Mouse (Mus musculus) heart, adult 2 months (tissue): ENCODE measurements around the gene Vamp4. TPM values are rescaled to one million over a fixed set of nuclear protein-coding genes. Genes with fewer than 3 reads are reported as not detected.

Experiments
- DNase-seq, 2 experiments: peaks; one replicate each; pipeline ENCODE4 v3.0.0; 2021
- H3K27ac ChIP-seq: fragments of 200-600 bp; 2 replicates; pipeline ENCODE4 v1.8.1; 2022
- H3K27me3 ChIP-seq: fragments of 200-500 bp; 2 replicates; pipeline ENCODE4 v1.6.1; 2012; ENCODE audit warnings: mild to moderate bottlenecking, low read length, inconsistent platforms, mixed read lengths; ENCODE audit not compliant: control insufficient read depth, insufficient read depth
- H3K36me3 ChIP-seq: fragments of 200-500 bp; 2 replicates; pipeline ENCODE4 v1.6.1; 2012; ENCODE audit warnings: low read length, inconsistent platforms; ENCODE audit not compliant: control insufficient read depth, insufficient read depth
- H3K4me1 ChIP-seq: fragments of 200-500 bp; 2 replicates; pipeline ENCODE4 v1.6.1; 2011; ENCODE audit warnings: low read length; ENCODE audit not compliant: control insufficient read depth, insufficient read depth
- H3K4me3 ChIP-seq: fragments of 200-600 bp; 2 replicates; pipeline ENCODE4 v1.8.1; 2022
- H3K79me2 ChIP-seq: fragments of 200-500 bp; replicated peaks from 2 replicates; pipeline ENCODE4 v1.6.1; 2012; ENCODE audit warnings: mild to moderate bottlenecking, inconsistent platforms, low read length, moderate library complexity, mixed read lengths; ENCODE audit not compliant: control insufficient read depth, insufficient read depth
- H3K9ac ChIP-seq: fragments of 200-500 bp; 2 replicates; pipeline ENCODE4 v1.6.1; 2012; ENCODE audit warnings: low read depth, mild to moderate bottlenecking, control low read depth, inconsistent platforms, low read length, mixed read lengths
- CTCF ChIP-seq: fragments of 200-600 bp; IDR thresholded peaks from 2 replicates; pipeline ENCODE4 v1.8.1; 2022; ENCODE audit warnings: antibody characterized with exemption, mild to moderate bottlenecking, moderate library complexity
- EP300 ChIP-seq: fragments of 200-500 bp; IDR thresholded peaks from 2 replicates; pipeline ENCODE4 v1.6.1; 2011; ENCODE audit warnings: low read depth, low read length, control low read depth; ENCODE audit not compliant: insufficient read depth
- POLR2A ChIP-seq: fragments of 200-500 bp; IDR thresholded peaks from 2 replicates; pipeline ENCODE4 v1.6.1; 2011; ENCODE audit warnings: mild to moderate bottlenecking, low read depth, low read length, control low read depth; ENCODE audit not compliant: insufficient read depth
- WGBS: fragments of 180-500 bp; shearing (Covaris S2); methylation state at CpG from one replicate; pipeline ENCODE4 v1.1.7; 2018; 5-methylcytosine and 5-hydroxymethylcytosine counted together
- intact Hi-C: fragments of 180-260 bp; cut with DNase I; formaldehyde crosslinking; loops from one replicate; pipeline ENCODE4 v1.15.1; 2025
- polyA plus RNA-seq: library from polyadenylated mRNA; depleted of rRNA; stranded (reverse); fragments of >200 nt; gene quantifications from 2 replicates; pipeline ENCODE4 v1.2.3, GENCODE M21; 2012
- total RNA-seq, 2 experiments: library from RNA; stranded (reverse); gene quantifications; 2 replicates each; pipeline ENCODE4 v1.2.3; 2021

Gene Vamp4
- total and polyA plus RNA-seq, 3 experiments, result 6.8 to 23.1 (median 22.5) TPM

DNA sequence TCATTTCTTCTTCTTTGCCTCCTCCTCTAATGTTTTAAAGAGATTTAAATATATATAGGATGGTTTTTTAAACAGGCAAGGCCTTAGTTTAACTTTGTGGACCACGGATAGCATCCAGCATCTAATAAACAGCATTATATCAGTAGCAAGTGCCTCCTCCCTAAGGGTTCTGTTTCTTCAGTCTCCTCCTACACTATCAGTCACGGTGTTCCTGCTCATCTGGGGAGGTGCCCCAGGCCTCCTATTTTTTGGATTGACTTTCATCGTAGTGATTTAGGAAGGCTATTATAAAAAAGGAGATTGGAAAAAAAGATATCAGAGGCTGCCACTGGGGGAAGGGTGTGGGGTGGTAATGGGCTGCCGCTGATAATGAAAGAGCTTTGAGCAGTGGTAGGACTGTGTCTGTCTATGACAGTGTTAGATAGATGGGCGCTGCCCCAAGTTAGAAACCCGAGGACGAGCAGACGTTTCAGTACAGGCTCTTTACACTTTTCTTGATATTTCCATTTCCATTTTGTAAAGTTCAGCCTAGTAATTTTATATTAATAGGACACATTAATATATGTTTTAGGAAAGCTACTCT is 20.2 kb downstream of the Vamp4 start:
- no peaks in the 10 kb centered on the region for H3K79me2 ChIP-seq
- no peak overlapping the region for H3K4me3 ChIP-seq
- no peaks in the 10 kb centered on the region for H3K36me3 ChIP-seq
- WGBS, result 69% methylated on average over 8 of the region's 8 CpGs
- intact Hi-C loops, result no loop called here
- H3K27ac ChIP-seq, result no peak overlapping the region
- no peak for DNase-seq
- no peaks in the 10 kb centered on the region; the same call in 1 of the 2 replicates for H3K4me1 ChIP-seq
- TF ChIP-seq CTCF (no peak), EP300 (no peak), POLR2A (no peak)
- H3K27me3 ChIP-seq, result no peaks in the 10 kb centered on the region
- no peak overlapping the region for H3K9ac ChIP-seq

DNA sequence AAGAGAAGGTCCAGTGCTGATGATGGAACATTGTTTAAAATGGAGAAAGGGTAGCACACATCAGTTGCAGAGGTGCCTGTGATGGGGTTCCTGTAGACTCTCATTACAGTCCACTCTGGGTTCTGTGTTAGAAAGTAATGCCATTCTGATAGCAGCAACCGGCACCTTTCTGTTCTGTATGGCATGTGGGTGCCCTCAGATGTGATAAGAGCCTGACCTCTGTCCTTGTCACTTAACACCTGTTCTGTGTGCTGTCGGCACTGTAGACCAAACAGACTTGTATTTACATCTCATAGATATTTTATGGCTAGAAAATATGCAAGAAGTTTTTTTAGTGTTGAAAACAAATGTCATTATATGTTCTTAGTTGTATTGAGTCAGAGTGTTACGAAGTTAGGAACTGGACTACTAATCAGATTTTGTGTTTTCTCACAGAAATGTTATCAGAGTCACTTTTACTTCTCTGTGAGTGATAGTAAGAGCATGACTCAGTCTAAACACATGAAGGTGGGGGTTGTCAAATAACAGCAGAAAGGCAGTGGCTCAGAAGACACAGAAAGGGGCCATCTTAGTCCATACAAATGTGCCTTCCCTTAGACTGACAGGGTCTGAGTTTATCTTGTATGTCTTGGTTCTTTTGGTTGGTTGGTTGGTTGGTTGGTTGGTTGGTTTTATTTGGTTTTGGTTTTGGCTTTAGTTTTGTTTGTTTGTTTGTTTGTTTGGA is 27.2 kb downstream of the Vamp4 start:
- no peaks in the 10 kb centered on the region for H3K79me2 ChIP-seq
- intact Hi-C loops, result no loop called here
- H3K4me3 ChIP-seq, result no peak overlapping the region
- no peak for TF ChIP-seq CTCF
- TF ChIP-seq EP300, result no peak
- TF ChIP-seq POLR2A, result no peak
- H3K9ac ChIP-seq, result no peak overlapping the region
- 70% methylated on average over 3 of the region's 3 CpGs for WGBS
- H3K4me1 ChIP-seq, result no peaks in the 10 kb centered on the region
- no peaks in the 10 kb centered on the region for H3K27me3 ChIP-seq
- no peak for DNase-seq
- no peak overlapping the region for H3K27ac ChIP-seq
- H3K36me3 ChIP-seq, result no peaks in the 10 kb centered on the region; the same call in 1 of the 2 replicates

DNA sequence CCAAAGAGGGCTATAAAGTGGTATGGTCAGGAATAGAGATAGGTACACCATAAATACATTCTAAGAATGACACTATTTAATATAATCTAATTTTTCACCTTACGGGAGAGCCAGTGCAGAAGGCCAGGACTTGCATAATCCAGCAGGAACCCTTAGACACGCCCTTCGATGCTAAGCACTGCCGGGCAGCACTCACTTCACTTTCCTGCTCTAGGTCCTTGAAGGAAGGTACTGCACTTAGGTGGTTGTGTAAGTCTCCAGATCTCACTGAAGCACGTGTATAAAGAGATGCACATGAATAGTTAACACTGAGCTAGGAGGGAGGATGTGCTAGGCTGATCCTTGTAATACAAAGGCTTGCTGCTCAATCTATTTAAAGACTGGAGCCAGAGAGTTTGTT is 29.3 kb downstream of the Vamp4 start:
- no peak for DNase-seq
- Histone ChIP-seq H3K27me3 (no peaks in the 10 kb centered on the region), H3K9ac (no peak overlapping the region), H3K27ac (no peak overlapping the region), H3K79me2 (no peaks in the 10 kb centered on the region), H3K36me3 (no peaks in the 10 kb centered on the region; the same call in 1 of the 2 replicates), H3K4me1 (no peaks in the 10 kb centered on the region), H3K4me3 (no peak overlapping the region)
- intact Hi-C loops, result no loop called here
- no peak for TF ChIP-seq CTCF
- no peak for TF ChIP-seq EP300
- TF ChIP-seq POLR2A, result no peak
- WGBS, result 91% methylated on average over 5 of the region's 5 CpGs

DNA sequence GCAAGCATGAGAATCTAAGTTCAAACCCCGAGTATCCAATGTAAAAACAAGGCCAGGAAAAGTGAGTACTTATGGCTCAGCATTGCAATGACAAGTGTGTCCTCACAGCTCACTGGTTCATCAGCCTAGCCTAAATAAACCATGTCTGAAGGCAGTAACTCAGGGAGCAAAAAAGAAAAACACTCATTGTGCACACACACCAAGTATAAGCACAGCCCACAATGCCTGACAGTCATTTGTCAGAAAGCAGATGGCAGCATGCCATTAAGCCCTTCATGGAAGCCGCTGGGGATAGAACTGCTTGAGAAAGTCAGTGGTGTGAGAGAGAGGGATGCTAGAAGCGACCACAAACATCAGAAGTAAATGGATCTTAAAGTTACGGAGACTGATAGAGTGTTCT is 31.0 kb downstream of the Vamp4 start:
- TF ChIP-seq POLR2A (no peak), CTCF (no peak), EP300 (no peak)
- H3K36me3 ChIP-seq, result no peaks in the 10 kb centered on the region; the same call in 1 of the 2 replicates
- H3K79me2 ChIP-seq, result no peaks in the 10 kb centered on the region
- WGBS, result 84% methylated on average over 4 of the region's 4 CpGs
- H3K9ac ChIP-seq, result no peak overlapping the region
- DNase-seq, result no peak
- H3K4me3 ChIP-seq, result no peak overlapping the region
- H3K27ac ChIP-seq, result no peak overlapping the region
- intact Hi-C loops, result no loop called here
- no peaks in the 10 kb centered on the region for H3K4me1 ChIP-seq
- H3K27me3 ChIP-seq, result no peaks in the 10 kb centered on the region

DNA sequence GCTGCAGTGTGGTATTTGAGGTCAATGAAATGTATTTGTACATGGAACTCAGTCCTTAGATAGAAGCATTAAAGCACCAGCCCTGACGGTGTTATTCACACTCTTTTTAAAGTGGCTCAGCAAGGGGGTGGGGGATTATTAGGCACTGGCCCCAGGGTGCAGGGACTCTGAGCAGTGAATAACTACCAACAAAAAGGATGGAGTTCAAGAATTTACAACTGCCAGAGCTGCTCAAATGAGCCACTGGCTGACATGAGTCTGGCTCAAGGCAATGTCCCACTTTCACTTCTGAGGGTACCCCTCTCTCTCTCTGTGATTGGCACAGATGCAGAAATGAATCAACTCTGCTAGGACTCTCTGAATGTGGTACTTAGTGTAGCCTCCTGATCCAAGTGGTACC is 37.8 kb downstream of the Vamp4 start:
- no peak for DNase-seq
- Histone ChIP-seq H3K9ac (no peak overlapping the region), H3K27ac (no peak overlapping the region), H3K4me1 (no peaks in the 10 kb centered on the region), H3K4me3 (no peak overlapping the region), H3K27me3 (no peaks in the 10 kb centered on the region), H3K79me2 (no peaks in the 10 kb centered on the region), H3K36me3 (no peaks in the 10 kb centered on the region)
- intact Hi-C loops, result no loop called here
- WGBS, result 26% methylated on average over 1 of the region's 1 CpGs
- TF ChIP-seq EP300, result no peak
- TF ChIP-seq POLR2A, result no peak
- TF ChIP-seq CTCF, result no peak

DNA sequence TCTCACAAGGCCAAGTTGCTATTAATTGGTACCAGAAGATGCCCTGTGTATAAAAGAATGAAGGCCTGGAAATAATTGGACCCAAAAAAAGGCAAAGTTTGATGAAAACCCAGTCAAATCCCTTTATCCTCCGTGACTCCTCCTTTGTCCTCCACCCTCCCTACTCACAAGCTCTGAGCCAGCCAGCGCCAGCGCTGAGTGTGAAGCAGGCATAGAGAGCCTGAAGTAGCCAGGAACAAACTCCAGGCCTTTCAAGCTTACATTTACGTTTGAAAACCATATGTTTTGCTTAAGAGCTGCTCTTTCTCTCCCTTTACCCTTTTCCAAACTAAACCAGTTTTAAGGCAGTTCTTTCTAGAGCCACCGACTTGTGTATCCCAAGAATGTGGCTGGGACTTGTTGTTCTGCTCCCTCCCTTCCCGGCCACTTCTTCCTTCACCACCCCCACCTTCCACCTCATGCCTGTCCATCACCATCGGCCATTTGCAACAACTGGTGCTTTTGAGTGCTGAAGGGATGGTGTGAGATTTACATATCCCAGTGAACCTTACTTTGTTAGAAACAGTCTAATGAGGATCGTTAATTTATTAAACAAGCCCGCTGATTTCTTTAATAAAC is 39.4 kb downstream of the Vamp4 start:
- H3K27me3 ChIP-seq, result no peaks in the 10 kb centered on the region
- no peak for DNase-seq
- intact Hi-C loops, result no loop called here
- H3K4me3 ChIP-seq, result no peak overlapping the region
- H3K27ac ChIP-seq, result no peak overlapping the region
- 45% methylated on average over 9 of the region's 9 CpGs for WGBS
- H3K36me3 ChIP-seq, result no peaks in the 10 kb centered on the region
- H3K79me2 ChIP-seq, result no peaks in the 10 kb centered on the region
- H3K9ac ChIP-seq, result no peak overlapping the region
- TF ChIP-seq CTCF (no peak), POLR2A (no peak), EP300 (no peak)
- H3K4me1 ChIP-seq, result no peaks in the 10 kb centered on the region
